Mouse (Mus musculus): Measurements from ENCODE around the gene Abhd10. TPM values are rescaled to one million over a fixed set of nuclear protein-coding genes. Genes with fewer than 3 reads are reported as not detected.

Gene Abhd10
- polyA plus RNA-seq, 1 experiment: 6.9 TPM

Other genes with a start within 250 kb of the Abhd10 start
- 0.65 and 1.0 TPM in 2 replicates for gene Gm609, start 250.0 kb downstream of the Abhd10 start, polyA plus RNA-seq (2012; rRNA removed)
- gene Gm17783, start 210.9 kb downstream of the Abhd10 start, polyA plus RNA-seq (2012; rRNA removed): 0.11 TPM in 1 of 2 replicates, not detected in the other
- 0.04 TPM in 1 of 2 replicates, not detected in the other for gene Slc9c1, start 207.6 kb downstream of the Abhd10 start, polyA plus RNA-seq (2012; rRNA removed)
- gene Gcsam, start 132.6 kb downstream of the Abhd10 start, polyA plus RNA-seq (2012; rRNA removed): 0.14 and 0.27 TPM in 2 replicates
- gene BC016579, start 88.9 kb downstream of the Abhd10 start, polyA plus RNA-seq (2012; rRNA removed): 0.34 and 0.39 TPM in 2 replicates
- gene Tmprss7, start 49.3 kb downstream of the Abhd10 start, polyA plus RNA-seq (2012; rRNA removed): 0.52 and 1.1 TPM in 2 replicates
- gene Tagln3, start 18.3 kb downstream of the Abhd10 start, polyA plus RNA-seq (2012; rRNA removed): 0.42 TPM in 2 replicates
- 9.6 and 11.4 TPM in 2 replicates for gene Phldb2, start 210.6 kb upstream of the Abhd10 start, polyA plus RNA-seq (2012; rRNA removed)